Mouse (Mus musculus): ENCODE measurements at regions not wholly inside any gene's neighbourhood (a gene's known extent, or its start where the extent isn't known, plus 50 kb on each side); places are given as distances from the start of the nearest gene placed in this dataset.

DNA sequence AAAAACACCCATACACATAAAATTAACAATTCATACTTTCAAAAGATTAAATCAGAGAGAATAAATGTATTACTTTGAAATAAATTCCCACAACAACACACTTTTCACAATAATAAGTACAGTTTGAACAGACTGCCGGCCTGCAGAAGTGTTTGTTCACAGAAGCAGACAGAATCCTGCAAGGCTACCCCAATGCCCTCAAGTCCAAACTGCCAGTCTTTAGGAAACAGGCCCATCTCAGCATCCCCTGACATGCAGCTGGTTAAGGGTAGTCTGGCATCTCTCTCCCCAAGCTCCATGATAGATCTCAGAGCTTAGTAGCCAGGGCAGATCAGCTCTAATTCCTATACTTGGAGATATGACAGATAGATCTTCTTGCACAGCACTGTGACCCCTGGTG, 178.5 kb upstream of the Rreb1 start:
- TF ChIP-seq POLR2A (IDR thresholded peaks at IDR 0.05; ENCODE audit: low read depth, low read length) (no peak), CTCF (IDR thresholded peaks at IDR 0.05; ENCODE audit: borderline replicate concordance, insufficient read depth, low read length) (no peak)
- no peaks in the 10 kb centered on the region for H3K4me1 ChIP-seq (ENCODE audit: control insufficient read depth, insufficient read depth, low read length)

DNA sequence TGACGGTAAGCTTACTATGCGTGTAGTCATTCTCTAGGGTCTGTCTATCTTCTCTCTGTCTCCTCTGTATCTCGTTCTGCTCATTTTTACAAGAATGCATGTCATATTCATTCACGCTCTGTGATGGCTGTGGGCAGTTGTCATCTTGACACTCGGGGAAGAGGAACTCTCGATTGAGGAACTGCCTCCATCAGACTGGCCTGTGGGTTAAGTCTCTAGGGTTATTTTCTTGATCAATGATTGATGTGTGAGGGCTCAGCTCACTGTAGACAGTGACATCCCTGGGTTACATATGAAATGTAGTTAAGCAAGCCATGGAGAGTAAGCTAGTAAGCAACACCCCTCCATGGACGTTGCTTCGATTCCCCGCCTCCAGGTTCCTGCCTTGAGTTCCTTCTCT, 178.0 kb upstream of the Rreb1 start:
- TF ChIP-seq POLR2A (IDR thresholded peaks at IDR 0.05; ENCODE audit: low read depth, low read length), result no peak
- no peak for TF ChIP-seq CTCF (IDR thresholded peaks at IDR 0.05; ENCODE audit: borderline replicate concordance, insufficient read depth, low read length)
- no peak overlapping the region for H3K27ac ChIP-seq (ENCODE audit: insufficient read depth, low read length)
- H3K4me3 ChIP-seq (ENCODE audit: insufficient read depth, low read length), result no peak overlapping the region
- no peaks in the 10 kb centered on the region for H3K4me1 ChIP-seq (ENCODE audit: control insufficient read depth, insufficient read depth, low read length)

More for the DNA sequence above, 178.5 kb upstream of the Rreb1 start:
- H3K4me3 ChIP-seq (ENCODE audit: insufficient read depth, low read length), result no peak overlapping the region
- H3K27ac ChIP-seq (ENCODE audit: insufficient read depth, low read length), result no peak overlapping the region

GRCm38 (mm10) chr13:37601068-37601467, 177.1 kb upstream of the Rreb1 start:
- no peaks in the 10 kb centered on the region for H3K4me1 ChIP-seq (ENCODE audit: control insufficient read depth, insufficient read depth, low read length)
- H3K27ac ChIP-seq (ENCODE audit: insufficient read depth, low read length), result no peak overlapping the region
- TF ChIP-seq POLR2A (IDR thresholded peaks at IDR 0.05; ENCODE audit: low read depth, low read length), result no peak
- no peak overlapping the region for H3K4me3 ChIP-seq (ENCODE audit: insufficient read depth, low read length)

DNA sequence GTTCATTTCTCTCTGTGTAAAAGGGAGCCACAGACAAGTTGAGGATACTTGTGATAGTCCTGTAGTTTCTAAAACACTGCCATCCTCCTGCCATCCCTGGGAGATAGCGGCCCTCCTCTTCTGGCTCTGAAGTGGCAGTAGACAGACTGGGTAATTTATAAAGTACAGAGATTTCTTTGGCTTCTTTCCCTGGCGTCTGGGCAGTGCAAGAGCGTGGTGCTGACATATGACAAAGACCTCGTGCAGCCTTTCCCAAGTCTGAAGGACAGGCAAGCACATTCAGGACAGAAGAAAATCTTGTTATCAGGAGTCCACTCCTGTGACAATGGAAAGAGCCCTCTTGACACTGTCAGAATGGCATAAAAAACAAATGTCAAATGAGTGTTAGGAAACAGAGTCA, 175.9 kb upstream of the Rreb1 start:
- Histone ChIP-seq H3K27ac (ENCODE audit: insufficient read depth, low read length) (no peak overlapping the region), H3K4me1 (ENCODE audit: control insufficient read depth, insufficient read depth, low read length) (no peaks in the 10 kb centered on the region), H3K4me3 (ENCODE audit: insufficient read depth, low read length) (no peak overlapping the region)
- TF ChIP-seq POLR2A (IDR thresholded peaks at IDR 0.05; ENCODE audit: low read depth, low read length) (no peak), CTCF (IDR thresholded peaks at IDR 0.05; ENCODE audit: borderline replicate concordance, insufficient read depth, low read length) (no peak)

GRCm38 (mm10) chr13:37603226-37603994, 174.8 kb upstream of the Rreb1 start:
- no peak overlapping the region for H3K27ac ChIP-seq (ENCODE audit: insufficient read depth, low read length)
- no peak overlapping the region for H3K4me3 ChIP-seq (ENCODE audit: insufficient read depth, low read length)
- no peak for TF ChIP-seq POLR2A (IDR thresholded peaks at IDR 0.05; ENCODE audit: low read depth, low read length)
- TF ChIP-seq CTCF (IDR thresholded peaks at IDR 0.05; ENCODE audit: borderline replicate concordance, insufficient read depth, low read length), result no peak

GRCm38 (mm10) chr13:37606250-37606649, 171.9 kb upstream of the Rreb1 start:
- no peak overlapping the region for H3K27ac ChIP-seq (ENCODE audit: insufficient read depth, low read length)
- H3K4me3 ChIP-seq (ENCODE audit: insufficient read depth, low read length), result no peak overlapping the region
- H3K4me1 ChIP-seq (ENCODE audit: control insufficient read depth, insufficient read depth, low read length), result no peaks in the 10 kb centered on the region
- TF ChIP-seq CTCF (IDR thresholded peaks at IDR 0.05; ENCODE audit: borderline replicate concordance, insufficient read depth, low read length) (no peak), POLR2A (IDR thresholded peaks at IDR 0.05; ENCODE audit: low read depth, low read length) (no peak)

More at GRCm38 (mm10) chr13:37603226-37603994, 174.8 kb upstream of the Rreb1 start:
- no peaks in the 10 kb centered on the region for H3K4me1 ChIP-seq (ENCODE audit: control insufficient read depth, insufficient read depth, low read length)

DNA sequence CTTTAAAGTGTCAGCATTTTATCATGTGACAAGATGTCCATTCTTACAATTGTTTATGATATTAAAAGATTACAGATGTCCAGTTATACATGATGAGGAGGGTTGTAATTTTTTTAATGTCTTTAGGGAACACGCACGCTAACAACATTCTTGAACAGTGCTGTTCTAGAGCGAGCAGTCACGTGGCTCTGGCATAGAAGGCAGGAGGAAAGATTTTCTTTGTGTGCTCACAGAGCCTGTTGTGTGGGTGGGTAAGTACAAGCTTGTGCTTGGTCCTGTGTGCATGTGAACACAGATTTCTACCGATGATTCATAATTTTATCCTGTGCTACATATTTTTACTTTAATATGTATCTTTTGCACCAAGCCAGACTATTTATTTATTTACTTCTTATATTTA, 169.1 kb upstream of the Rreb1 start:
- no peak overlapping the region for H3K4me3 ChIP-seq (ENCODE audit: insufficient read depth, low read length)
- H3K4me1 ChIP-seq (ENCODE audit: control insufficient read depth, insufficient read depth, low read length), result no peaks in the 10 kb centered on the region
- TF ChIP-seq POLR2A (IDR thresholded peaks at IDR 0.05; ENCODE audit: low read depth, low read length), result no peak
- no peak for TF ChIP-seq CTCF (IDR thresholded peaks at IDR 0.05; ENCODE audit: borderline replicate concordance, insufficient read depth, low read length)
- H3K27ac ChIP-seq (ENCODE audit: insufficient read depth, low read length), result no peak overlapping the region

- no peak for TF ChIP-seq POLR2A (IDR thresholded peaks at IDR 0.05; ENCODE audit: low read depth, low read length)
- no peak for TF ChIP-seq CTCF (IDR thresholded peaks at IDR 0.05; ENCODE audit: borderline replicate concordance, insufficient read depth, low read length)
- Histone ChIP-seq H3K27ac (ENCODE audit: insufficient read depth, low read length) (no peak overlapping the region), H3K4me3 (ENCODE audit: insufficient read depth, low read length) (no peak overlapping the region), H3K4me1 (ENCODE audit: control insufficient read depth, insufficient read depth, low read length) (no peaks in the 10 kb centered on the region)
These were observed 166.8 kb upstream of the Rreb1 start for GRCm38 (mm10) chr13:37611387-37611786.

DNA sequence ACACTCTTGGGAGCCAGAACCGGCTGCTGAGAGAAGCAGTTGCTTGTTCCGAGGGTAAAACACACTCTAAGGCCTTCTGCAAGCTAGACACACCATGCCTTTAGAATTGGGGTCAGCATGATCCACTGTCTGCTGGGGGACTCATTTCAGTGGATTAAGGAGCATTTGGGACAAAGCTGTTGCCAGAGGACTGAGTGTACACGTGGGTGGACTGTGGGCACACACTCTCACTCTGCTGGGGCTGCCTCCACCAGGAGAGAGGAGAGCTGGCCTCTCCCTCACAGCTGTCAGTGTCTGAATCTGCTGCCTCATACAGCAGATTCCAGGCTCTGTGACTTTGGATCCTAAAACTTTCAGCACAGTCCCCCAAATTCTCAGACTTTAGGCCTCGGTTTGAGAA, 161.2 kb upstream of the Rreb1 start:
- Histone ChIP-seq H3K4me3 (ENCODE audit: insufficient read depth, low read length) (no peak overlapping the region), H3K27ac (ENCODE audit: insufficient read depth, low read length) (no peak overlapping the region), H3K4me1 (ENCODE audit: control insufficient read depth, insufficient read depth, low read length) (no peaks in the 10 kb centered on the region)
- TF ChIP-seq CTCF (IDR thresholded peaks at IDR 0.05; ENCODE audit: borderline replicate concordance, insufficient read depth, low read length) (no peak), POLR2A (IDR thresholded peaks at IDR 0.05; ENCODE audit: low read depth, low read length) (no peak)

- Histone ChIP-seq H3K4me1 (ENCODE audit: control insufficient read depth, insufficient read depth, low read length) (peaks cover 3% of the 10 kb centered on the region; the same call in 1 of the 2 replicates), H3K27ac (ENCODE audit: insufficient read depth, low read length) (no peak overlapping the region), H3K4me3 (ENCODE audit: insufficient read depth, low read length) (no peak overlapping the region)
- TF ChIP-seq CTCF (IDR thresholded peaks at IDR 0.05; ENCODE audit: borderline replicate concordance, insufficient read depth, low read length) (no peak), POLR2A (IDR thresholded peaks at IDR 0.05; ENCODE audit: low read depth, low read length) (no peak)
These were observed 158.1 kb upstream of the Rreb1 start for GRCm38 (mm10) chr13:37619841-37620725.

Measured in embryonic fibroblast, embryonic 13.5 days (primary cell).